Mouse (Mus musculus) megakaryocyte, embryonic 14.5 days (primary cell): ENCODE measurements around the gene Ipo11.

ENCODE experiments used
- FLI1 ChIP-seq: IDR thresholded peaks from 2 replicates; pipeline ENCODE4 v1.6.1; 2012; ENCODE audit warnings: low read length, inconsistent platforms, mixed read lengths
- GATA1 ChIP-seq: IDR thresholded peaks from 3 replicates; pipeline ENCODE4 v1.6.1; 2012; ENCODE audit warnings: mixed read lengths, low read length, inconsistent platforms, borderline replicate concordance

DNA sequence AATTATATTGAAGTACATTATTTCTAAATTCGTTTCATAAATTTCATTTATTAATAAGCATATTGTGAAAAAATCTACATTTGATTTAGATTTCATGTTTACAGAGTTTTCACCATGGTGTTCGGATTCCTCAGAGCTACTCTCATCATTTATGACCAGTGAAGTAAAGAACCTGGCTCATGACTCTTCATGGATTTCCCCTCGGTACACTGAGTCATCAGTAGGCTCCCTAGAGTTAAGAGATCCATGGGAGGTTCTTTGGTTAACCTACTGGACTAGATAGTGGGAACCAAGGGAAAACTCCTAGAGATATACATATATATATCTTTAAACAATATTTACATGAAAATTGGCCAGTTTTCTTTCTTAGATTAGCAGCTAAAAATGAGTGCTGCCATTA, 23.8 kb upstream of the Ipo11 start:
- no peak for TF ChIP-seq GATA1
- TF ChIP-seq FLI1: no peak
